Mouse (Mus musculus): Measurements from ENCODE around the gene 2210011C24Rik.

- TF ChIP-seq CTCF (IDR thresholded peaks at IDR 0.05; ENCODE audit: low read depth), result peak; percentile 94
- TF ChIP-seq EP300 (IDR thresholded peaks at IDR 0.05; ENCODE audit: low read depth), result no peak
These were observed 2.1 kb downstream of the 2210011C24Rik start for GRCm38 (mm10) chr8:84009876-84010275.

All from heart, postnatal 0 days (tissue).